Mouse (Mus musculus) fat pad, adult 2 months (tissue): ENCODE results near the gene Dytn.

ENCODE experiments used
- DNase-seq: peaks from one replicate; pipeline ENCODE4 v3.0.0-alpha.2; 2011; ENCODE audit warnings: low read depth, low spot score; ENCODE audit errors: extremely low read depth

The Dytn gene

DNA sequence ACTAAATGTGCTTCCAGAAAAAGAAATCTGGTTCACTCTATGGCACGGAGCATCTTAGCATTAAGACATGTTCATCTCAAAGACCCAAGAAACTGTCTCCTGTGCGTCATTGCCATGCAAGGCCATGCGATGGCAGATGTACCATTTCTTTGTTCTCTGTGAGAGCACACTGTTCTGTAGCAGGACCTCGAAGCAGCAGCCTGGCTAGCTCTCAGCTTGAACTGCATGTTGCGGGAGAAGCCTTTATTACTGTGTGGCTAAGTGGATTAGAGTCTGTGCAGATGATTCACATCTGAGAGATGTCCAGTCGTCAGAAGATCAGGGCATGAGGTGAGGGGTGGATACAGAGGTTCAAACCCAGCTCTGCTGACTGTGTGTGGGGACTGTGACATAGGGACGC lies 99.9 kb downstream of the Dytn start:
- DNase-seq = no peak

DNA sequence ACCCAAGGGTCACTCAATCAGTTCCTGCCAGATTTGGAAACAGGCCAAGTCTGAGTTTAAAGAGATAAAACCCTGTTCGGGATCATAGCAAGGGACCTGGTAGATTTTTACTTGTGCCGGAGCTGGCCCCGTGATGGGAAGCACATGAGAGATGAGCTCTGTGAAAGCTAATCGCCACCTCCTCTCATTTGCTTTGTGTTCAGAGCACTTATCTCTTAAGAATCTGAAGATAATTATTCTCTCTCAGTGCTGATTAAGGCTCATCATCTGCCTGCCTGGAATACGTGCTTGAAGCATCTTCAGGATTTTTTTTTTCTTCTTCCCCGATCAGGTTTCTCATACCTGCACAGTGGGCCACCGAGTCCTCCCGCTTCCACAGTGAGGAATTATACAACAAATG lies 107.6 kb downstream of the Dytn start:
- DNase-seq = no peak

GRCm38 (mm10) chr1:63576803-63577202 lies 109.9 kb downstream of the Dytn start:
- no peak for DNase-seq

DNA sequence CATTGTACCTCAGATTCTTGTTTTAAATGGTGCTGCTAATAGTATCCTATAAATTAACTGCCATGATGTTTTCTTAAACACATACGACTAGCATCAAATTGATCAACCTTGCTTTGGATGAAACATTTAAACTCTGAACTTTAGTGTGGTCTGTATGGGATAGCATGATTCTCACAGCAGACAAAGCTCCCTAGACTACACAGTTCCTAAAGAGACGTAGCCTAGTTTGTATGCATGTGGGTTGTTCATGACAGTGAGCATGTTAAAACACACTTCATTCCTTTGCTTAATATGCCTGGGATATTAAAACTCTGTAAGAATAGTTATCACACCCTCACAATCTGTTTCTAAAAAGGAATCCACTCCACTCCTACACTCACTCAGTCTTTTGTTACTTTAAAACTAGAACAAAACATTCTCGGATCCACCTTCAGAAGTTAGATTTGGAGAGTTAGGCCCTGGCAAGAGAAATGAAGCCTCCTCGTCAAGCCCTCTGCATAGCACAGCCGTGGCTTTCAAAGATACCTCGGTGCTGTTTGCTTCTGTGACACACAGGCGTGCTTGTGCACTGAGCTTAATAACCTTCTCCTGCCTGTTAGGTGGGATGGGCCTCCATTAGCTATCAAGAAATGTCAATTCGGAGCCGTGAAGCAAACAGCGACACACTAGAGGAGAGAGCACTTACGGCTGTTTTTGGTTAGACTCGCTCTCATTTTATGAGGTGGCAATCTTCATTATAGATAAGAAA lies 112.7 kb downstream of the Dytn start:
- DNase-seq = no peak

DNA sequence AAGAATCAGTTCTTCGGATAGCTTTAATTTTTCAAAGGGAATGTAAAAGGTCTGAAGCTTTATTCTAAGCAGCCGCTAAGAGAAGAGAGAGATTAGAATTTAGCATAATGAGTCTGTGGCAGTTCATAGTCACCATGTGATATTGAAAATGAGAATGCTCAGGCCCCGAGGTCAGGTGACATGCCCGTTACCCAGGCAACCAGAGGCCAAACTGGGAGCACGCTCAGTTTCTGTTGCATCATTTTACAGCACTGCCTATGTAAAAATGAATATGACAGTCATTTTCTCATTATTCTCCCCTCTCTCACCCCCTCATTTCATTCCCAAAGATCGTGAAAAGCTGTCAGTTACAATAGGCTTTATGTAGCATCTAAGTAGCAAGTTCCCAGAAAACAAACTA lies 113.3 kb downstream of the Dytn start:
- no peak for DNase-seq
